Mouse (Mus musculus) erythroblast, embryonic 14.5 days (primary cell): ENCODE results near the gene Clasrp. TPM values are rescaled to one million over a fixed set of nuclear protein-coding genes. Genes with fewer than 3 reads are reported as not detected.
A peak's percentile ranks its signal among the peaks of the same experiment; 100 is the strongest.

Source experiments
- H3K27me3 ChIP-seq: 2 replicates; pipeline ENCODE4 v1.6.1; 2012; ENCODE audit warnings: inconsistent platforms; ENCODE audit not compliant: control insufficient read depth
- H3K36me3 ChIP-seq: 2 replicates; pipeline ENCODE4 v1.6.1; 2012; ENCODE audit warnings: mild to moderate bottlenecking, inconsistent platforms; ENCODE audit not compliant: control insufficient read depth
- H3K4me1 ChIP-seq: 2 replicates; pipeline ENCODE4 v1.6.1; 2012; ENCODE audit warnings: inconsistent platforms; ENCODE audit not compliant: control insufficient read depth
- H3K4me3 ChIP-seq: replicated peaks from 2 replicates; pipeline ENCODE3; 2012; ENCODE audit warnings: moderate library complexity, mild to moderate bottlenecking, inconsistent platforms
- H3K9me3 ChIP-seq: 2 replicates; pipeline ENCODE4 v1.6.1; 2012; ENCODE audit warnings: low read length, inconsistent platforms, mixed read lengths; ENCODE audit not compliant: control insufficient read depth
- GATA1 ChIP-seq: IDR thresholded peaks from 2 replicates; pipeline ENCODE4 v1.6.1; 2012; ENCODE audit warnings: low read length, inconsistent platforms, mixed read lengths
- TAL1 ChIP-seq: IDR thresholded peaks from 3 replicates; pipeline ENCODE4 v1.6.1; 2012; ENCODE audit warnings: low read length, inconsistent platforms, mixed read lengths
- polyA plus RNA-seq: library from polyadenylated mRNA; stranded (reverse); fragments of >175 nt; gene quantifications from 2 replicates; pipeline ENCODE4 v1.2.3, GENCODE M21; 2012

The Clasrp gene
- polyA plus RNA-seq, 1 experiment, result 10.2 TPM

DNA sequence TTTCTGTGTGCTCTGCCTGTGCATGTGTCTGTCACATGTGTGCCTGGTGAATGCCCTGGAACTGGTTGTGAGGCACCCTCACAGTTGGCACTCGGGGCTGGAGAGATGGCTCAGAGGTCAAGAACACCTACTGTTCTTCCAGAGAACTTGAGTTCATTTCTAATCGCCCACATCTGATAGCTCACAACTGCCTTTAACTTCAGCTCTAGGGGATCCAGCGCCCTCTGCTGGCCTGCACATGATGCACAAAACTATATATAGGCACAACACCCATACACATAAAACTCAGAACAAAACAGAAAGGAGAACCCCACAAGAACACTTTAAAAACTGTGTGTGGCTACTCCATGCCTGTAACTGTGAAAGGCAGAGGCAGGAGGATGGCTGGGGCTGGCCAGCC, 15.1 kb downstream of the Clasrp start:
- H3K4me3 ChIP-seq, result no peak overlapping the region
- TF ChIP-seq TAL1 (no peak), GATA1 (peak; percentile 56)
- no peaks in the 10 kb centered on the region for H3K27me3 ChIP-seq
- H3K9me3 ChIP-seq, result peaks cover 5% of the 10 kb centered on the region
- peaks cover 99% of the 10 kb centered on the region for H3K36me3 ChIP-seq
- peaks cover 30% of the 10 kb centered on the region for H3K4me1 ChIP-seq

DNA sequence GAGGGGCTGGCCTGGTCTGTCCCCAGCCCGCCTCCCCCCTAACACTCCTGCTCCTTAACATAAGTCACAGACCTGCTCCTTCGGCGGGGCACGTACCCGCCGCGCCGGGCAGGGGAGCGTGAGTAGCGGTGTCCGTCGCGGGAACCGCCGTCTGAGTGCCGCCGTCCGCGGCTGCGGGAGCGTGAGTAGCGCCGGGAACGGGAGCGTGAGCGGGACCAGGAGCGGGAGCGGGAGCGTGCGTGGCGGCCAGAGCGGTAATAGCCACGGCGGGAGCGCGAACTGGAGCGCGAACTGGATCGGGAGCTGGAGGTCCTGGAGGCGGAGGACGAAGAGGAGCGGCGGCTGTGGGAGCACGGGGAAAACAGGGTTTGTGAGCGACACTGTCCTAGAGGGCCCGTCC, 18.0 kb downstream of the Clasrp start:
- TF ChIP-seq GATA1, result no peak
- no peak for TF ChIP-seq TAL1
- Histone ChIP-seq H3K27me3 (no peaks in the 10 kb centered on the region), H3K4me1 (peaks cover 10% of the 10 kb centered on the region), H3K9me3 (peaks cover 5% of the 10 kb centered on the region), H3K4me3 (no peak overlapping the region), H3K36me3 (peaks cover 95% of the 10 kb centered on the region)

DNA sequence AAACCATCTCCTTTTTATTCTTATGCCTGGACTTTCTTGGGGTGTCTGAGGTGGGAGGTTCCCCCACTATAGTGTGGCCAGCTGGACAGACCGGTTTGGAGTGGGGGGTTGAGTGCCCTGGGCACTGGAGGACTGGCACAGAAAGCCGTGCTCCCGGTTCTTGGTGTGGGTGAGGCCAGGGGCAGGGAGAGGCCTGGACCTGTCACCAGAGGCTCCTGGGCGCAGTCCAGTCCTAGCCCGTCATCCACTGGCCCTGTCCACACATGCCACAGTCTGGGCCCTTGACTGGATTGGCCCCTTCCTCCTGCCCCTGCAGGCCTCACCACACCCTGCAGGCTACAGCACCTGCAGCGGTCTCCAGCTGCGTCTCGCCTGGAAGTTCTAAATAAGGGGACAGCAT, 23.7 kb downstream of the Clasrp start:
- Histone ChIP-seq H3K9me3 (no peaks in the 10 kb centered on the region; the same call in 1 of the 2 replicates), H3K4me1 (peaks cover 40% of the 10 kb centered on the region), H3K4me3 (no peak overlapping the region), H3K36me3 (peaks cover 58% of the 10 kb centered on the region), H3K27me3 (peaks cover 20% of the 10 kb centered on the region)
- TF ChIP-seq TAL1 (no peak), GATA1 (no peak)

DNA sequence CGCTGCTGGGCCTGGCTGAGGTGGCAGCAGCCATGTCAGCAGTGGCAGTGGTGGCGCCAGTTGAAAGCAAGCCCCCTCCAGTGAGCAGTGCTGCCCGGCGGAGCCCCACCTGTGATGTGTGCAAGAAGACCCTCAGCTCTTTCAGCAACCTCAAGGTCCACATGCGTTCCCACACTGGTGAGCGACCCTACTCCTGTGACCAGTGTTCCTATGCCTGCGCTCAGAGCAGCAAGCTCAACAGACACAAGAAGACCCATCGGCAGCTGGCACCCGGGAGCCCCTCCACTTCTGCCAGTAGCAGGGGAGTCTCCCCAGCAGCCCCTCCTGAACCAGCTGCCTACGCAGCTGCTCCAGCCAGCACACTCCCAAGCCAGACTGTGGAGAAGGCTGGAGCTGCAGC, 24.5 kb downstream of the Clasrp start:
- Histone ChIP-seq H3K4me3 (no peak overlapping the region), H3K36me3 (peaks cover 49% of the 10 kb centered on the region), H3K27me3 (peaks cover 20% of the 10 kb centered on the region), H3K9me3 (no peaks in the 10 kb centered on the region; the same call in 1 of the 2 replicates), H3K4me1 (peaks cover 49% of the 10 kb centered on the region)
- TF ChIP-seq GATA1, result no peak
- TF ChIP-seq TAL1, result no peak

DNA sequence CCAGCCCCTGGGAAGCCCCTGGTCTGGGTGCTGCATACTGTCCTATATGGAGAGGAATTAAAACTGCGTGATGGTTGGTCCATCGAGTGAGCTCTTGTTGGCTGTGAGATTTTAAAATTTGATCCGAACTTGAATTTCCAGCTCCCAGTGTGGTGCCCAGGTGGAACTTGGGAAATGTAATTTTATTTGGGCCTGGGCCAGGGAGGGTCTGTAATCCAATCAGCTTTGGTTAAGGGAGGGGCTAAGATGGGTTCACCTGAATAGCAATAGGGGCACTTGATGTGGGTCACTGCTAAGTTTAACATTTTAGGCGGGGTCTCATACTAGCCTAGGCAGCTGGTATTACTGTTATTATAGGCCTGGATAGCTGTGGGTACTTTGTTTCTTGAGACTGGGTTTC, 25.9 kb downstream of the Clasrp start:
- Histone ChIP-seq H3K27me3 (peaks cover 20% of the 10 kb centered on the region), H3K4me3 (no peak overlapping the region), H3K36me3 (peaks cover 36% of the 10 kb centered on the region), H3K4me1 (peaks cover 60% of the 10 kb centered on the region), H3K9me3 (no peaks in the 10 kb centered on the region; the same call in 1 of the 2 replicates)
- TF ChIP-seq GATA1 (no peak), TAL1 (no peak)

DNA sequence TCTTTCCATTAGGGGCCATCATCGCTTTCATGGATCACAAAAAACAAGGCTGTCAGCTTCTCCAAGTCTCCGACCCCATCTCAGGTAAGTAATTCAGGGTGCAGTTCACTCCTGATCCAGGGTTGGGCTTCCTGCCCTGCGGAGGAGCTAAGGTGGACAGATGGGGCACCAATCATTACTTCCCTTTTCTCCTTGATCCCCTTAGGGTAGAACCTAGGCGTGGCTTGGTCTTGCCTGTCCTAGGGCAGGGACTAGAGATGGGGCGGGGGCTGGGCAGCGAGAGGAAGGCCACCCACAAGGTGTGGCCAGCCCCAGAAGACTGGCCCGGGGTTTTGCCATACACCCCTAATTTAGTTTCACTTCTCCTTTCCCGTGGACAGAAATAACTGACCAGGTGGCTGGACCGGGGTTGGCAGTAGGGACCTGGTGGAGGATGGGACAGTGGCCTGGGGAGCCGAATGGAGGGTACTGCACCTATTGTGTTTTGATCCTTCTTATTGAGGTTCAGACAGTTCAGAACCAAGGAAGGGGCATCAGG, 26.3 kb downstream of the Clasrp start:
- Histone ChIP-seq H3K36me3 (peaks cover 32% of the 10 kb centered on the region), H3K9me3 (no peaks in the 10 kb centered on the region; the same call in 1 of the 2 replicates), H3K4me3 (peak overlapping the region; percentile 65), H3K4me1 (peaks cover 62% of the 10 kb centered on the region), H3K27me3 (peaks cover 20% of the 10 kb centered on the region)
- no peak for TF ChIP-seq GATA1
- no peak for TF ChIP-seq TAL1

DNA sequence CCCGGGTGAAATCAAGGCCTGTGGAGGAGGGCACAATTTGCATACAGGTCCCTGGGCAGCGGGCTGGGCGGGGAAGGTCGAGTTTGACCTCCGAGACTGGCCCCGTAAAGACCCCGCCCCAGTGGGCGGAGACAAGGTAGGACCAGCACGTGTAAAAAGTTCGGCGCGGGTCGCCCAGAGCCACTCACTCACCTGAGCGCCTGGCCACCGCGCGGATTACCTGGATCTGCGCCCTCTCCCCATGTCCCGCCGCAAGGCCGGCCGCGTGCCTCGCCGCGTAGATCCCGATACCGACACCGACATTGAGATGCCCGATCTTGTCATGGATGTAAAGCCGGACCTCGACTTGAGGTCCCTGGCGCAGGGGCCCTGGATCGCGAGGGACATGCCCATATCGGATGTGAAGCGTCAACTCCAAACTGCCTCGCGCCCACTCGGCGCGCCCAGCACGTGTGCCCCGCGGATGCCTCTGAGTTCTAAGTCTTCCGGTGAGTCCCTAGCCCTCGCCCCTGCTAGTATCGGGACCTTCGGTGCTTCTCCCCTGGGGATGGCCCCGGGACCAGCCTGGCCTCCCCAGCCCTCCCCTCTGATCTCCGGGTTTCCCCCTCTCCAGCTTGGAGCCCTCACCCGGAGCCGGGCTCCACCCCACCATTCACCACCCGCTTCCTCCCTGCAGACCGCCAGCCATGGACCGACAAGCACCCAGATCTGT, 27.0 kb downstream of the Clasrp start, which contains the start of the genes Zfp296 and Gemin7:
Zfp296 (plus strand) TSS at position 147 of the 712 bp plus-strand sequence.
Gemin7 (minus strand) TSS at position 455 of the 712 bp plus-strand sequence.
- H3K9me3 ChIP-seq, result no peaks in the 10 kb centered on the region; the same call in 1 of the 2 replicates
- peaks cover 67% of the 10 kb centered on the region for H3K4me1 ChIP-seq
- peaks cover 27% of the 10 kb centered on the region for H3K36me3 ChIP-seq
- TF ChIP-seq TAL1, result no peak
- TF ChIP-seq GATA1, result no peak
- H3K27me3 ChIP-seq, result peaks cover 20% of the 10 kb centered on the region
- peak within 1 kb of the TSS; percentile 65 for H3K4me3 ChIP-seq

DNA sequence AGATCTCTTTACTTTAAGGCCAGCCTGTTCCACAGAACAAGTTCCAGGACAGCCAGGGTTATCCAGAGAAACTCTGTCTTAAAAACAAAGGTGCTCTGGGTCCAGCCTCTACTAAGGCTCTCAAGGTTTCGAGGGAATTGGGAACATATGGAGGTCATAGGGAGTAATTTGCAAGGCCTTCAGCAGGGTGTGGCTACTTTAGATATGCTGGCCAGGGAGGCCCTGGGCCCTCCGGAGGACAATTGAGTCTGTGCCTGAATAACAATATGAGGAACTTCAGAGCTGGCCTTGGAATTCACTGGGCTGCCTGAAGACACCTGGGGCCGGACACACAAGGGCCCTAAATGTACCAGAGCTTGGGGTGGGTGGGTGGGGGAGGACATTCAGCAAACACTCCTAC, 28.7 kb downstream of the Clasrp start:
- Histone ChIP-seq H3K36me3 (peaks cover 27% of the 10 kb centered on the region), H3K4me3 (no peak overlapping the region), H3K9me3 (no peaks in the 10 kb centered on the region; the same call in 1 of the 2 replicates), H3K27me3 (peaks cover 20% of the 10 kb centered on the region), H3K4me1 (peaks cover 83% of the 10 kb centered on the region)
- no peak for TF ChIP-seq GATA1
- TF ChIP-seq TAL1, result no peak

DNA sequence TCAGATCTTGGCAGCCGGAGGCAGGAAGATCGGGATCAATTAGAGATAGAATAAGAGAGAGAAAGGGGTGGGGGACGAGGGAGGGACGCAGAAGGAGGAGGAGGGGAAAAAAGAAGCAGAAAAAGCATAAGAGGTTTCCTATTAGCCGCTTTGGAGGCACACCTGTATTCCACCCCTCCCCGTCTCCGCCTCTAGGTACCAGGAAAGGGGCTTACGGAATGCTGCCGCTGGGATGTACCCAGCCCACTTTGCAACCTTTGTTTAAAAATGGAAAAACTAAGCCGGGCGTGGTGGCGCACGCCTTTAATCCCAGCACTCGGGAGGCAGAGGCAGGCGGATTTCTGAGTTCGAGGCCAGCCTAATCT, 30.5 kb downstream of the Clasrp start:
- peaks cover 32% of the 10 kb centered on the region for H3K36me3 ChIP-seq
- no peaks in the 10 kb centered on the region; the same call in 1 of the 2 replicates for H3K9me3 ChIP-seq
- peak overlapping the region; percentile 85 for H3K4me3 ChIP-seq
- TF ChIP-seq GATA1, result no peak
- no peak for TF ChIP-seq TAL1
- peaks cover 20% of the 10 kb centered on the region for H3K27me3 ChIP-seq
- H3K4me1 ChIP-seq, result peaks cover 93% of the 10 kb centered on the region
